Mouse (Mus musculus): ENCODE data around the gene Polk. TPM values are rescaled to one million over a fixed set of nuclear protein-coding genes. Genes with fewer than 3 reads are reported as not detected.
A peak's percentile ranks its signal among the peaks of the same experiment; 100 is the strongest.

The Polk gene
- total RNA-seq, 2 experiments from 2014 or later: 2.9 to 6.1 TPM

DNA sequence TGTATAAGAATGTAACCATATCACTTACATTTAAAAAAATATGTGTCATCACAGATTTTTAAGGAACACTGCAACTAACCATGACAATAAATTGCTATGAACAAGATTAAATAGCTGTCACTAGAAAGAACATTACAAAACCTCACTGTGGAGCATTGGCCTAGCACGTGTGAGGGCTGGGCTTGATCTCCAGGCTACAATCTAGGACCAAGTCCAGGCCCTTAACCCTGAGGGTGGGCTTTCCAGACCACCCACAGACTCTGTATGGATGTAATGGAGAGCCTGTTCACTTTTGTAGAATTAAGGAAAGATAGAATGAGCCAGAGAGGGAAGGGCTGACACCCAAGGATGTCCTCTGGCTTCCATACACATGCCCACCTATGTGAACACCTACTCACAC lies 79.7 kb downstream of the Polk start:
- DNase-seq: no peak

DNA sequence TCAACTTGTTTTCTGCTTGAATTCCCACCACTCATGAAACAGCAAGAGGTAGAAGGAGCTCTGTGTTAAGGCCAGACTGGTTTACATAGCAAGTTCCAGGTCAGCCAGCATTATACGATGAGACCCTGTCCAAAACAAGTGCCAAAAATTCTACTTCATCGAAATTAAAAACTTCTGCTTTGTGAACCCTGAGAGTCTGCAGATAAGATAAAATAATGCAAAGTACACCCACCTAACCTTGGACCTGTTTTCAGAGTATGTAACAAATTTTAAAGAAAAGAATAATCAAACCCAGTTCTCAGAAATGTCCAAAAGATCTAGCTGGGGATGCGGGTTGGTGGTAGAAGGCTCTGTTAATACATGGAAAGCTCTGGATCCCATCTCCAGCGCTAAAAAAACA lies 83.8 kb downstream of the Polk start:
- no peak for DNase-seq

DNA sequence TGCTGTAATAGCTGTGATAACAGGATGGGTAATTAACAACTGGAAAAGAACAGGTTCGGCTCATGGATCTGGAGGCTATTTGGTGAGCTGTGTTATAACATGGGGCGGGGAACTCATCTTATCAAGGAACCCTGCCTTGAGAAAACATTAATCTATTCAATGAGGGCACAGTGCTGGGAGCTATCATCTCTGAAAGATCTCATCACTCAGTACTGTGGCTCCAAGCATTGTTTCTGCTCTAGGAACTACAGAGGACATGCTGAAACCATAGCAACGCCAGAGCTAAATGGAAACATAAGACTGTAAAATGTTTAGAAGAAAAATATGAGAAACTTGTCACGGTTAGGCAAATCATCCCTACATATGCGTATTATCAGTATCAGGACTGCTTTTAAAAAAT lies 84.4 kb downstream of the Polk start:
- no peak for DNase-seq

DNA sequence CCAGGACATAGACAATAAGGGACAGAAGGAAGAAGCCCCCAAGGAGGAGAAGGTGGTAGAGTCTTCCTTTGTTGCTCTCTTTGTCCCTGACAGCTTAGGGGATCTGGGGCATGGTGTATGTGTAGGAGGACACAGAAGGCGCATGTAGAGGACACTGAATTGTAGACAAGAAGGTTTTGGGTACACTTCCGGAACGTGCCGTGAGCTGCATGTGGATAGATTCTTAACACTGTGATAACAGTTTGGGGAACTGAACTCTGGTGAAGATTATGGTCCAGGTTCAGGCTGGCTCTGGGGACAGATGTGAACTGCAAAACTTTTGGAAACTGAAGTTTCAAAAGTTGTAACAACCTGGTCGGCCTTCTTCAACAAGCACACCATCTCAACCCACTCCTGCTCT lies 84.8 kb downstream of the Polk start:
- DNase-seq: no peak

DNA sequence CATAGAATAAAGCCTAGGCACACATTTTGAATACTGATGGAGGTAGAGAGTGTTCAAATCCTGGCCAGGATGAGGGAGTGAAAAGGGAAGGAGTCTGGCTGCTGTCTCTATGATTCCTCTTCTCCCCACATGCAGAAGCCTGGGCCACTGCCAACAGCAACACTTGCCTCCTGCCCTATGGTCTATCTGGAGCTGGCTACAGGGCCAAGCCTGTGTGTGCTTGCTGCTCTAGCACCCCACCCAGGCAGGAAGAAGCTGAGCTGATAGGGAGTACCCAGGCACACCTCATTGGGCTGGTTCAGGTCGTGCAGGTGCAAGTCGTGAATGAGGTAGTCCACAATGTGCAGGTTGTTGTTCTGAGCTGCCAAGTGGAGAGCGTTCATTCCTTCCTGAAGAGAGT lies 88.1 kb downstream of the Polk start:
- DNase-seq: no peak

DNA sequence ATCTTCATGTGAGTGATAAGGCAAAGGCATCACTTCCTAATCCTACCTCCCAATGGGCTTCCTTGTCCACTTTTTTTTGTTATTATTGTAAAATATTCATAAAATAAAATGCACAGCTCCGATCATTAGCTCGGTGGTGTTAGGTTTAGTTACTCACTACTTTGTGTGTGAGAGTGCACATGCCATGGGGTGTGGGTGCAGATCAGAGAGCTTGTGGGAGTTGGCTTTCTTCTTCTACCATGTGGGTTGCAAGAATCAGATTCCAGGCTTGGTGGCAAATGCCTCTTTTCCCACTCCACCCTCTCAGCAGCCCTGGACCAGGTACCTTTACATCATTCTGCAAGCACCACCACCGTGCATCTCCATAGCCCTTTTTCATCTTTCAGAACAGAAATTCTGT lies 89.8 kb downstream of the Polk start:
- no peak for DNase-seq

DNA sequence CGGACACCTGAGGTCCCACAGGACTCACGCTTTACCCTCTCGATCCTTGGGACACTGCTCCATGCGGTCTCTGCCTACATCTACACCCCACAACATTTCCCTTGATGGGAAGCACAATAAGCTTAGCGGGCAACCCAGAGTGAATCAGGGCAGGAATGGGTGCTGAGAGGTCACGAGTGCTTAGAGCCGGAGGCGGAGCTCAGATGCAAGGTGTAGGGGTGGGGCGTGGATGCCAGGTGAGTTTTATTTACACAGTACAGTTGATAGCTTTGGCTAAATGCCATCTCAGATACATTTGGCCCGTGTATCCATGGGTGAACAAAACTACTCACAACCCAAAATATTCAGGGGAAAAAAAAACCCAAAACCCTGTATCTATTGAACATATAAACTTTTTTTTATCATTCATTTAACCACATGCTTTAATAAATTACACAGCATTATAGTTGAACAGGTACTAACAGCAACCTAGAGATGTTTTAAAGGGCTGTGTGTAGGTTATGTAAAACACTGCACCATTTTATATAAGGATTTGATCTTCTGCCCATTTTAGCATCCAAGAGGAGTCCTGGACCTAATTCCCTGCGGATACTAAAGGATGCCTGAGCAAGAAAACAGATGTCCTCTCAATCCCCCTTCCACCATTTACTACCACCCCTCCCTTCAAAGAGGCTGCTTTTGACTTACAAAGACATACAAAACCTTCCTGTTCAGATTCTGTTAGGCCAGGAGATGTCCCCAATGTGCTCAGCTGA lies 90.8 kb downstream of the Polk start:
- no peak for DNase-seq

DNA sequence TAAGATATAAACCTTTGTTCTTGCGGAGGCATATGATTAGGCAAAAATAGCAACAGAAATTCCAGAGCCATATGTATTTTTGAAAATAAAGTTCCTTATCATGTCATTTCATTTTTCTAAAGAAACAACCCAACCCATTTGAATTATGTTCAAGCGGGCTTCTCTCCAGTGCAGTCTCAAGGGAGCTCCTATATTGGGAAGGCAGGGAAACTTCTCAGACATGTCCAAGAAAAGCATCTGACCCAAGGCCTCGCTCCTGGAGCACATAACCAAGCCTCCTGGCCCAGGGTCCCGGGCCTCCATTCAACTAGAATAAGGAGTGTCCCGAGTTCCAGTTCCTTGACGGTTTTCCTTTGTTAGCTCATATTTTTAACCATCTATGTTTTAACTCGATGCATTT lies 91.5 kb downstream of the Polk start:
- DNase-seq: no peak

DNA sequence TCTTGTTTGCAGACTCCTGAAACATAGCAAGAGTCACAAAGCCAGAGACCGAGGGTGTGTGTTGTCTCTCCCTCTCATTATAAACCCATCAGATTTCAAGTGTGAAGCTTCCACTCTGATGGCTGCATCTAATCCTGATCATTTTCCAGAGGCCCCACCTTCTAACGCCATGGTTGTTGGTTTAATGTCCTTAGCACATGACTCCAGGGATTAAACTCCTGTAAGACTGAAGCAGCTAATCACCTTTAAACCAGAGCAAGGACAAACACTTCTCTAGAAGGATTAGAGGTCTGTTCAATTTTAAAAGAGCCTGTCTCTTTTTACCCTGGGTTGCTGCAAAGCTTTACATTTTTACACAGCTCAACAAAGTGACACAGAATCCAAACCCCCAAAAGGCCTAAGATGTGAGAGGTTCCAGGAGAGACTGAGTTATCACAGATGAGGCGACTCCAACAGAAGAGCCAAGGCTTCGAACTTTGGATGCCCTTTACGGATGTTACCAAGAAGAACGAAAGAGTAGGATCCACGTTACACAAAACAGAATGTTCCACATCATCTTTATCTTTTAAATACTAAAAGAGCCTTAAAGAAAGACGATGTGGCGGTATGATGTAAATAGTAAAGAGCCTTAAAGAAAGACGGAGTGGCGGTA lies 92.0 kb downstream of the Polk start:
- DNase-seq: no peak

DNA sequence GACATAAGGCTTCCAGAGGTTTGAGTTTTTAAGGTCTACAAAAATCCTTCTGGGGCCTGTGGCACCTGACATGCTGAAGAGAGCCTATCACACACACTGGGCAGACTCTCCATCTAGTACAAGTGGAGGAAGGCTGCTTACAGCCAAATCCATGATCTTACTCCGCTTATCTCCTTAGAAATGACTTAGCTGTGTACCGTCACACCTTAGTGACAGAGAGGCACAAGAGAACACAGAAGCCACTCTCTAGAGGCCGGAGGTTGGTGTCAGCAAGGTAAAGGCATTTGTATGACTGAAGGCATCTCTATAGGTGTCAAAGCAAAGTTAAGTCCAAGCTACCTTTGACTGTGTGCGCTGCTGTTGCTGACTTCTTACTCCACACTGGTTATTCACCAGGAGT lies 101.9 kb downstream of the Polk start:
- no peak for DNase-seq

DNA sequence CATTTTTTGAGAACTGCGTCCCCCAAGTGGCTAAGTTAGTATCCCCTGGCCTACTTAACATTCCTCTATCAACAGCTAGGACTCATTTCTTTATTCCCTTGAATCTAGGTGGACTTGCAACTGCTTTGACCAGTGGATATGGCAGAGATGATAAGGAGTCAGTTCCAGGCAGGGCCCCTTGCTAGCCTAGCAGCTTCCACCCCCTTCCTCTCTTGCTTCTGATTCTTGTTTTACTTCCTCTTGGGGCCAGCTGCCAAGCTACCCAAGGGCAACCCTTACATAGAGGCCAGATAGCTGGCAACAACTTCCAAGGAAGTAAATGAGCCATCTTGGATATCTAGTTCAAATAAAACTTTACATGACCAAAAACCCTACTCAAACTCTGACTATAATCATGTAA lies 105.5 kb downstream of the Polk start:
- no peak for DNase-seq

DNA sequence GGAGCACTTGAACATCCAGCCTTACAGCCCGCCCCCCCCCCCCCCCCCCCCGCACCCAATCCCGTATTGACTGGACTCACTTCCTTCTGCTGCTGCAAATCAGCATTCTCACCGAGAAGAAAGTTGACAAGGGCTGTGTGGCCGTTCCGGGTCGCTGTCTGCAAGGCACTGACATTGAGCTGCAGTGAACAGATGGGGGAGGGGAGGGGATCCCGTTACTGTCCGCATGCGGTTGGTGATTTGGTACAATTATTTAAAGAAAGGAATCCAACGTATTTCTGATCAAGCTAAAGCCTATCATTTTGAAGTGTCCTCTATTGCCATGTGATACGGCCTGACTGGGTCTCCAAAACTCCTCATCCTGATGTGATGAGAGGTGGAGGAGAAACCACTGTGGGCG lies 106.6 kb downstream of the Polk start:
- DNase-seq: no peak

DNA sequence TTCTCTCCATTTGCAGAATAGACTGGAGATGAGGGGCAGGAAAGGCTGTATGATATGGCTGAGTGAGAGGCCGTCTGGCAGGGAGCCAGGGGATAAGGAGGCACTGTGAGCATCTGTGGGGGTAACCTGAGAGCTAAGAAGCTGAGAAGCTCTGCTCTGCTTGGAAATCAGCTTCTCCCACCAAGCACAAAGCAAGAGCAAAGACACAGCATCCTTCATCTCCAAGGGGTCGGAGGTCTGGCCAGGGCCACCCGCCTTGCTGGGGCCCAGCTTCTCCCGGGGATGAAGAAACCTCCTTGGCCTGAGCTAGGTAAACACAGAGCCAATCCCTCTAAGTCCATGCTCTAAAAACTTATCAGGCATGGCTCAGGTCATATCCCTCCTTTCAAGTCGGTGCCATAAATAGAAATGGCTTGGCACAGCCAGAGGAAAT lies 107.5 kb downstream of the Polk start:
- no peak for DNase-seq

DNA sequence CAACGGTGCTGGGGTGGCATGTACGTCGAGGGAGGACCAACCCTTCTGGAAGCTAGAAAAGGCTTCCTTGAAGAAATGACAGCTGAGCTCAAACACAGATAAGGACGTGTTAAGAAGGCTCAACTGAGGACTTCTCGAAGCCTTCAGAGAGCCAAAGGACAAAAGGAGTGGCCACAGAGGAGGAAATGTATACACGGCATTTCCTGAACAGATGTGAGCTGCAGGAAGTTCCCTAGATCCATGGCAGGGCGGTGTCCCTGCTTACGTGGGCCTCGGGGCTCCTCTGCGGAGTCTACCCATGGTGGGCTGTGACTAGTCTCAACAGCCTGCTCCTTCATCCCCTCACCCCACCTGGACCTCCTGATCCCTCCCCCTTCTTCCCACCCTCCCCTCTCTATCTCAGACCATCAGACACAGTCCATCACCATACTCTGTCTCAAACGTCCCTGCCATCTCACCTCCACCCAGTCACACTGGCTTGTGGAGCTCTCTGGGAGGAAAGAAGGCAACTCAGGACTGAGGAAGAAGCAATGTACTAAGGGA lies 108.7 kb downstream of the Polk start:
- no peak for DNase-seq

DNA sequence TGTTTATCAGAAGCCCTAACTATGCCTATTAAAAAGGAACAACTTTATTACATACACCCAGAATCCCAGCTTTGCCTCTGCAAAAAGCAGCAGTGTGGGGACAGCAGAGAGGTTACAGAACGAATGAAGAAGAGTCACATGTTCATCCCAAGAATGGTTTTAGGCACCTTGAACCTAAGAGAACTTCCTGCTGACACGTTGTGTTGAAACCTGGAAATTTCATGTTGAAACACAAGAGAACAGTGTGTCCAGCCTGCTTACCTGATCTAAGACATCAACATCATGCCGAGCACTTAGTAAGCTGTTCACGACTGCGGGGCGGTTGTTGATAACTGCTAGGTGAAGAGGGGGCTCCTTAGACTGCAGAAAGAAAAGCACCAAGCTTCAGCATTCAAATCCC lies 109.3 kb downstream of the Polk start:
- no peak for DNase-seq

DNA sequence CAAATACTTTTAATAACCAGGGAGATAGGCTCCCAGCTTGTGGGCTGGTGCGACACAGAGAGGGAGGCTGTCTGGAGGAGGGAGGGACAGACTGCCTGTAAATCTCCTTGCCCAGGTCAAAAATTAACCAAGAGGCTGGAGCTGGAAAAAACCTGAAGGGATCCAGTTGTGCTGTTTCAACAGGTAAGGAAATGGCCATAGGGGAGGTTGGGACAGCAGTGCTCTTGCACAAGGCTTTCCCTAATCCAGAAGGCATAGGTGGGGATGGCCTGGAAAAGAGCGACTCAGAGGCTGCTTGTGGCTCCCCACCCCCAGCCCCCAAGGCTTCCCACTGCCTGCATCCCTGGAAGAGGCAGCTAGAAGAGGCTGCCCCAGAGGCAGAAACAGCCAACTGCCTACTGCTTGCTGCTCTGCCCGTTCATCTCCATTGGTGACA lies 110.0 kb downstream of the Polk start:
- DNase-seq: no peak

DNA sequence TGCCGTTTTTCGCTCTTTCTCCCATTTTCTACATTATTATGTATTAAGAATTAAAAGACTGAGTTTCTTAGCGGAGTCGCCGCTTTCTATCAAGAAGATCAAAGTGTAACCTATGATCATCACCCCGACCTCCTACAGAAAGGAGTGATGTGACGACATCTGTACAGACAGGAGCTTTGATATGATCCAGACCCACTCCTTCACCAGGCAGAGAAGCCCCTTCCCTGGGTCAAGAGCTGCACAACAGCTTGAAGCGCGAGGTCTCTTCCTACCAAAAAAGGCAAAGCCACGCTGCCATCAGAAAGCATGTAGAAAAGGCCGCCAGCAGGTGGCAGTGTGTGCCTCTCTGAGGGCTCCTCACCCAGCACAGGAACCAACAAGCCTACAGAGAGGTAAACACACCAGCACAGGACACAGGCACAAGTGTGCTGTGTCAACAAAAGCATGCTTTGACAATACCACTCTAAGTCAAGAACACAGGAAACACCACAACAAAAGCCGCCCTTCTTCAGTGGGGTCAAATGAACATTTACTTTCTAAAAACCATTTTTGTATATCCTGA lies 110.7 kb downstream of the Polk start:
- DNase-seq: peak; percentile 93

Other genes with a start within 250 kb of the Polk start
- 10 to 100 TPM in 1 of 2 experiments, 1 to 10 TPM in 1; 7.4 to 10.8 TPM for gene Poc5, start 154.3 kb downstream of the Polk start, total RNA-seq (2021)
- under 1 TPM; 0.29 to 0.31 TPM for gene Ankdd1b, start 71.4 kb downstream of the Polk start, total RNA-seq (2021)
- not detected for gene Gm17622, start 51.8 kb downstream of the Polk start, total RNA-seq (2021)
- gene Col4a3bp, start within 50 bp of the Polk start, total RNA-seq (2021): 10 to 100 TPM; 30.3 to 36.5 TPM
- gene Hmgcr, start 128.4 kb upstream of the Polk start, total RNA-seq (2021): 10 to 100 TPM; 19.4 to 20.1 TPM
- gene Ankrd31, start 205.7 kb upstream of the Polk start, total RNA-seq (2021): not detected

Data from gastrocnemius, postnatal 10 days (tissue).